8 mouse cellular contexts compared by ENCODE assay signal in genomic region chr17:31929844-31930715, GRCm38 (mm10).
A peak's percentile ranks its signal among the peaks of the same experiment; 100 is the strongest.
DNase-seq lines count a peak whose midpoint lies in the region; ATAC-seq and TF ChIP-seq lines count a peak whose summit lies in the region.

No protein-coding gene starts in this region.

- ATAC-seq in heart, embryonic 12.5 days (ENCODE audit: insufficient number of reproducible peaks, low FRiP score), result peak; percentile 70
- peak; percentile 55 for ATAC-seq in limb, embryonic 15.5 days (ENCODE audit: insufficient number of reproducible peaks, low FRiP score, low TSS enrichment, low read depth)
- ATAC-seq in megakaryocyte-erythroid progenitor cell, adult 5-6 weeks (replicated peaks; ENCODE audit: low FRiP score, low TSS enrichment, poor library complexity, severe bottlenecking), result no peak

- no peak for TF ChIP-seq CTCF in E14TG2a.4 (conservative IDR thresholded peaks at IDR 0.05; ENCODE audit: low read length)
- no peak for TF ChIP-seq CTCF in embryonic fibroblast, embryonic 13.5 days (IDR thresholded peaks at IDR 0.05; ENCODE audit: borderline replicate concordance, insufficient read depth, low read length)

- H3K4me1 ChIP-seq in heart, embryonic 12.5 days (replicated peaks), result peaks cover 34% of the 10 kb centered on the region
- H3K4me1 ChIP-seq in E14TG2a.4 (replicated peaks; ENCODE audit: low read depth, low read length), result peaks cover 56% of the 10 kb centered on the region
- no peaks in the 10 kb centered on the region for H3K4me1 ChIP-seq in embryonic fibroblast, embryonic 13.5 days (ENCODE audit: control insufficient read depth, insufficient read depth, low read length)
- peaks cover 11% of the 10 kb centered on the region for H3K4me1 ChIP-seq in limb, embryonic 15.5 days

- WGBS in heart, embryonic 12.5 days, result 40% methylated on average over 13 of the region's 13 CpGs
- WGBS in limb, embryonic 15.5 days, result 58% methylated on average over 13 of the region's 13 CpGs

- no peak overlapping the region for H3K4me2 ChIP-seq in heart, embryonic 12.5 days
- H3K4me2 ChIP-seq in limb, embryonic 15.5 days, result no peak overlapping the region

- H3K27me3 ChIP-seq in heart, embryonic 12.5 days (replicated peaks), result no peaks in the 10 kb centered on the region
- H3K27me3 ChIP-seq in E14TG2a.4 (ENCODE audit: insufficient read depth, low read length), result no peaks in the 10 kb centered on the region
- H3K27me3 ChIP-seq in limb, embryonic 15.5 days, result no peaks in the 10 kb centered on the region

- peak overlapping the region; percentile 74 for H3K27ac ChIP-seq in heart, embryonic 12.5 days (ENCODE audit: poor library complexity, severe bottlenecking)
- 0 out of 2 replicates have a peak overlapping the region, but pooled peaks have one; percentile 59 for H3K27ac ChIP-seq in embryonic fibroblast, embryonic 13.5 days (ENCODE audit: insufficient read depth, low read length)
- H3K27ac ChIP-seq in limb, embryonic 15.5 days, result no peak overlapping the region

- DNase-seq in heart, adult 9 months (ENCODE audit: low spot score in 2 of 2), result no peak
- DNase-seq in thymus, postnatal 0 days (ENCODE audit: low spot score), result no peak
- no peak for DNase-seq in frontal cortex, postnatal 14 days (ENCODE audit: low spot score in 2 of 2)

- no peak for TF ChIP-seq POLR2A in embryonic fibroblast, embryonic 13.5 days (IDR thresholded peaks at IDR 0.05; ENCODE audit: low read depth, low read length)

- H3K9me3 ChIP-seq in heart, embryonic 12.5 days (replicated peaks), result no peaks in the 10 kb centered on the region
- H3K9me3 ChIP-seq in E14TG2a.4 (ENCODE audit: low read length), result no peaks in the 10 kb centered on the region
- no peaks in the 10 kb centered on the region for H3K9me3 ChIP-seq in limb, embryonic 15.5 days

- no peak overlapping the region for H3K4me3 ChIP-seq in heart, embryonic 12.5 days
- peak overlapping the region; percentile 45 for H3K4me3 ChIP-seq in E14TG2a.4 (replicated peaks; ENCODE audit: low read length)
- no peak overlapping the region for H3K4me3 ChIP-seq in embryonic fibroblast, embryonic 13.5 days (ENCODE audit: insufficient read depth, low read length)
- no peak overlapping the region for H3K4me3 ChIP-seq in limb, embryonic 15.5 days

- H3K9ac ChIP-seq in heart, embryonic 12.5 days, result no peak overlapping the region
- H3K9ac ChIP-seq in limb, embryonic 15.5 days, result no peak overlapping the region

- H3K36me3 ChIP-seq in heart, embryonic 12.5 days, result no peaks in the 10 kb centered on the region
- H3K36me3 ChIP-seq in E14TG2a.4 (ENCODE audit: insufficient read depth, low read length), result no peaks in the 10 kb centered on the region
- H3K36me3 ChIP-seq in limb, embryonic 15.5 days, result no peaks in the 10 kb centered on the region
